Mouse (Mus musculus): ENCODE measurements around the gene Slc25a25. TPM values are rescaled to one million over a fixed set of nuclear protein-coding genes. Genes with fewer than 3 reads are reported as not detected.

Slc25a25 gene
- total and polyA plus RNA-seq, 3 experiments = 6.6 to 10.0 (median 9.8) TPM

DNA sequence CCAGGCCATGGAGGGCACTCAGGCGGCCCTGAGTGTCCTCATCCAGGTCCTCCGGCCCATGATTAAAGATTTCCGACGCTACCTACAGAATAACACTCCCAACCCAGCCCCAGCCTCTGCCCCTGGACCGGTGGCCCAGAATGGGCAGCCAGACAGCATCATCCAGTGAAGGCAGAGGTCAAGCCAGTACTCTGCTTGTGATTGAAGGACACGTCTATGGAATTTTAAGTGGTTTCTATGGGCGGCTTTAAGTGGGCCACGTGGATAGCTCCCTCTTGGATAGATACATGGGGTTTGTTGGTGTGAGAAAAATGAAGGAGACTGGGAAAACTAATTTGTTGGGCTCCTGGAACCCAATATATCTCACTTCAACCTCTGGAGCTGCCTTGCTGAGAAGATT, 3.9 kb upstream of the Slc25a25 start:
- Histone ChIP-seq H3K9ac (ENCODE audit: insufficient read depth, low read depth) (no peak overlapping the region), H3K27ac (ENCODE audit: insufficient read depth, low read depth) (no peak overlapping the region), H3K79me2 (replicated peaks; ENCODE audit: control insufficient read depth, extremely low read depth, insufficient read depth, poor library complexity, severe bottlenecking) (peaks cover 8% of the 10 kb centered on the region), H3K9me3 (replicated peaks; ENCODE audit: low read length) (peaks cover 3% of the 10 kb centered on the region), H3K4me2 (ENCODE audit: insufficient read depth, low read depth, poor library complexity, severe bottlenecking) (no peak overlapping the region), H3K27me3 (replicated peaks) (no peaks in the 10 kb centered on the region), H3K4me1 (ENCODE audit: control insufficient read depth in 1 of 2, insufficient read depth in 2 of 2) (peaks cover 9 to 23% of the 10 kb centered on the region in 2 experiments), H3K36me3 (replicated peaks in 1 of 2; ENCODE audit: control insufficient read depth in 1 of 2, insufficient read depth in 1 of 2, low read length in 1 of 2) (peaks cover 15 to 27% of the 10 kb centered on the region in 2 experiments), H3K4me3 (replicated peaks in 1 of 3; ENCODE audit: low read depth in 2 of 3, low read length in 2 of 3, poor library complexity in 1 of 3) (no peak overlapping the region)
- in situ Hi-C loops (cut with MboI; ENCODE audit: low pct_ligation_motif_present, low pct_unique_long_range_greater_than_20kb, low sequenced_read_pairs) (no loop called here), dilution Hi-C loops (cut with MboI; ENCODE audit: extremely low pct_ligation_motif_present, extremely low pct_unique_long_range_greater_than_20kb, low sequenced_read_pairs) (no loop called here)
- TF ChIP-seq ETS1 (conservative IDR thresholded peaks at IDR 0.05; ENCODE audit: low read depth, low read length) (no peak), UBTF (IDR thresholded peaks at IDR 0.05; ENCODE audit: low read depth, low read length) (no peak), IRF4 (IDR thresholded peaks at IDR 0.05; ENCODE audit: low read depth, low read length) (no peak), TBP (conservative IDR thresholded peaks at IDR 0.05; ENCODE audit: low read depth, low read length) (no peak), MAZ (IDR thresholded peaks at IDR 0.05; ENCODE audit: low read depth, low read length) (no peak), USF1 (IDR thresholded peaks at IDR 0.05; ENCODE audit: low read depth, low read length) (no peak)
- DNase-seq (ENCODE audit: extremely low read depth) = no peak

GRCm38 (mm10) chr2:32454633-32455032, 3.4 kb upstream of the Slc25a25 start:
- in situ Hi-C loops (cut with MboI; ENCODE audit: low pct_ligation_motif_present, low pct_unique_long_range_greater_than_20kb, low sequenced_read_pairs) (loop anchor here (5.0 kb wide), 2 partner anchors 33 to 37 kb away; no protein-coding TSS in a partner anchor), dilution Hi-C loops (cut with MboI; ENCODE audit: extremely low pct_ligation_motif_present, extremely low pct_unique_long_range_greater_than_20kb, low sequenced_read_pairs) (no loop called here)
- Histone ChIP-seq H3K9ac (ENCODE audit: insufficient read depth, low read depth) (no peak overlapping the region), H3K4me1 (ENCODE audit: control insufficient read depth in 1 of 2, insufficient read depth in 2 of 2) (peaks cover 9 to 27% of the 10 kb centered on the region in 2 experiments), H3K4me2 (ENCODE audit: insufficient read depth, low read depth, poor library complexity, severe bottlenecking) (no peak overlapping the region), H3K79me2 (replicated peaks; ENCODE audit: control insufficient read depth, extremely low read depth, insufficient read depth, poor library complexity, severe bottlenecking) (peaks cover 13% of the 10 kb centered on the region), H3K36me3 (replicated peaks in 1 of 2; ENCODE audit: control insufficient read depth in 1 of 2, insufficient read depth in 1 of 2, low read length in 1 of 2) (peaks cover 15 to 27% of the 10 kb centered on the region in 2 experiments), H3K9me3 (replicated peaks; ENCODE audit: low read length) (peaks cover 7% of the 10 kb centered on the region), H3K27me3 (replicated peaks) (no peaks in the 10 kb centered on the region), H3K27ac (ENCODE audit: insufficient read depth, low read depth) (no peak overlapping the region), H3K4me3 (replicated peaks in 1 of 3; ENCODE audit: low read depth in 2 of 3, low read length in 2 of 3, poor library complexity in 1 of 3) (no peak overlapping the region)
- TF ChIP-seq RCOR1 (conservative IDR thresholded peaks at IDR 0.05; ENCODE audit: low read depth, low read length) (no peak), NELFE (IDR thresholded peaks at IDR 0.05; ENCODE audit: low read depth, low read length) (no peak), MYC (IDR thresholded peaks at IDR 0.05; ENCODE audit: low read depth, low read length) (no peak), MAFK (IDR thresholded peaks at IDR 0.05; ENCODE audit: insufficient replicate concordance, low read length) (no peak), SMC3 (IDR thresholded peaks at IDR 0.05; ENCODE audit: low read depth, low read length) (no peak), NRF1 (IDR thresholded peaks at IDR 0.05; ENCODE audit: low read depth, low read length) (no peak), JUN (IDR thresholded peaks at IDR 0.05; ENCODE audit: insufficient read depth, low read depth, low read length) (no peak), ZNF384 (IDR thresholded peaks at IDR 0.05; ENCODE audit: low read depth, low read length) (no peak), TBP (conservative IDR thresholded peaks at IDR 0.05; ENCODE audit: low read depth, low read length) (no peak), KAT2A (IDR thresholded peaks at IDR 0.05; ENCODE audit: insufficient replicate concordance, low read length) (no peak), UBTF (IDR thresholded peaks at IDR 0.05; ENCODE audit: low read depth, low read length) (no peak), MAX (IDR thresholded peaks at IDR 0.05; ENCODE audit: low read length) (no peak), MXI1 (IDR thresholded peaks at IDR 0.05; ENCODE audit: low read depth, low read length) (no peak), MEF2A (IDR thresholded peaks at IDR 0.05; ENCODE audit: borderline replicate concordance, low read depth, low read length) (no peak), IRF4 (IDR thresholded peaks at IDR 0.05; ENCODE audit: low read depth, low read length) (no peak), CHD2 (IDR thresholded peaks at IDR 0.05; ENCODE audit: low read length) (no peak), ETS1 (conservative IDR thresholded peaks at IDR 0.05; ENCODE audit: low read depth, low read length) (no peak)
- no peak for DNase-seq (ENCODE audit: extremely low read depth)
